Mouse (Mus musculus) cerebellum, postnatal 4 days (tissue): ENCODE measurements around the gene Vash2.
"Not testable (repeated sequence)": the region's sequence is repeated elsewhere in the genome, so short reads cannot be mapped to it uniquely, and the experiment has no call there.

ENCODE experiments used
- DNase-seq, 2 experiments: peaks; one replicate each; pipeline ENCODE4 v3.0.0; 2022; ENCODE audit warnings: low spot score in 2 of 2, mixed read lengths in 1 of 2

Gene Vash2

GRCm38 (mm10) chr1:190979100-190979563, at the start of gene Vash2:
TSS of gene Vash2 (minus strand) at chr1:190979296.
- peak; percentile 71 to 74 for DNase-seq

GRCm38 (mm10) chr1:191026021-191026713, 47.1 kb upstream of the Vash2 start, which contains the start of gene Flvcr1:
TSS of gene Flvcr1 (minus strand) at chr1:191026158.
- peak; percentile 95 to 98 for DNase-seq

GRCm38 (mm10) chr1:191025016-191026012, 46.2 kb upstream of the Vash2 start:
- peak in 1 of 2 experiments; percentile 31 for DNase-seq

DNA sequence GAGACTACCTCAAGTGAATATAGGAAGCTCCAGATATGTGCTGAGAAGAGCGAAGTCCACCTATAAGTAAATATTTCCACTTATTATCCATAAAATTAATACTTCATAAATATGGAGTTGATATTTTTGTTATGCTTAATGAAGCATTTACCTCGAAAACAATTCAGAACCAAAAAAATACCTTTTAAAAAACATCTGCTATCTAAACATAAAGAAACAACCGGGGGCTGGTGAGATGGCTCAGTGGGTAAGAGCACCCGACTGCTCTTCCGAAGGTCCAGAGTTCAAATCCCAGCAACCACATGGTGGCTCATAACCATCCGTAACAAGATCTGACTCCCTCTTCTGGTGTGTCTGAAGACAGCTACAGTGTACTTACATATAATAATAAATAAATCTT, 44.7 kb upstream of the Vash2 start:
- not testable (repeated sequence) for DNase-seq

GRCm38 (mm10) chr1:191023140-191023539, 44.0 kb upstream of the Vash2 start:
- DNase-seq = no peak

DNA sequence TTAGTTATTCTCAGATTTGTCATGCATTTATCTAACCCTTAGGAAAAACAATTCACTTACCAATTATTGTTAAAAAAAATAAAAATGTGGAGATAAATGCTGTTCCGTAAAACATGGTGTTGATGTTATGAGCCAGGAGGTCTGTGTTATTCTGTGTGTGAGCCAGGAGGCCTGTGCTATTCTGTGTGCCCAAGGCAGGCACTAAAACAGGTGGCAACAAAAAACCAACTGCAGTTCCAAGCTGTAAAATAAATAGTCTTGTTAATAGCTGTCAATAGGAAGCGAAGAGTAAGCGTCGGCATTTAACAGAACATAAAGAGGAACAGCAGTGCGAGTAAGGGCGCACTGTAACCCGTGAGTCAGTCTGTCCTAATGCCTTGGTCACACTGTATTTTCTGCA, 41.9 kb upstream of the Vash2 start:
- no peak for DNase-seq

DNA sequence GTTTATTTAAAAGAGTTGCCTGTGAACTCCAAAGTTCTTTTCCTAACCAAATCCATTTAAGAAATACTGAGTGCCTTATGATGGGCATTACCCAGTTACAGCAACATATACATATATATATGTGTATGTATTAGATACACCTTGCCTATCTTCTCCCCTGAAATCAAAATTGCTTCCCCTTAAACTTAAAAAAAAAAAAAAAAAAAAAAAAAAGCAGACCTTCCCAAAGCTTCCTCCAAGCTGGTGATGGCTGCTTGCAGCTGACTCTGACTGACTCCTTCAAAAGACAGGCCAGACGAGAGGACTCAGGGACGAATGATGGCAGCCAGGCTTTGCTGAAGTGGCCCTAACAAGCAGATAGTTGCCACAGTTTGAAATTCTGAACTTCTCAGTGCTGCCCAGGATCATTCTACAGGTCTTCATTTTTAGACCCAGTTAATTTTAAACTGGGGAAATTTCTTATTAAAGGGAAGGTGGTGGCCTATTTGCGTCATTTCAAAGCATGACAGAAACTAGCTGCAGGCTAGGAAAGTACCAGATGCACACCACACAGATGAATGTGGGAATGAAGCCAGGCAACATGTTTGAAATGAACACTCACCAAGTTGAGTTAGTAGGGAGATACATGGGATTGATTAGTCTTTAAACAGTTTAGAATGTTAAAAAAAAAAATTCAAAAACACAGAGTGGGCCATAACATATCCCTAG, 41.3 kb upstream of the Vash2 start:
- no peak for DNase-seq

DNA sequence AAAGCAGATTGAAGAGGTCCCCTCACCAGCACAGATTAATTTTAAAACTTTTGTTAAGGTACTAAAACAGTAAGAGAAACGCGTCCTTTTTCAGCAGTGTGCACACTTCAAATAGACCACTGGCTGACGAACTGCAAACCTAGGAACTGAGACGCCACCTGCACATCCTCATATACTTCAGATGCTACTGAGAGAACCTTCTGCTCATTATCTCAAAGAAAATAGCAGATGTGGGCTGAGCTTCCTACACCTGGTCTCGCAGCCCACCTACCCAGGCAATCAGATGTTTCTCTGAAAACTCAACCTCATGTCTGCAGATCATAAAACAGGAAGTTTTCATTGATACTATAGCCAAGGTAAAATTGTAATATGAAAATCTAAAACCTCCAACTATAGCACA, 40.7 kb upstream of the Vash2 start:
- no peak for DNase-seq

DNA sequence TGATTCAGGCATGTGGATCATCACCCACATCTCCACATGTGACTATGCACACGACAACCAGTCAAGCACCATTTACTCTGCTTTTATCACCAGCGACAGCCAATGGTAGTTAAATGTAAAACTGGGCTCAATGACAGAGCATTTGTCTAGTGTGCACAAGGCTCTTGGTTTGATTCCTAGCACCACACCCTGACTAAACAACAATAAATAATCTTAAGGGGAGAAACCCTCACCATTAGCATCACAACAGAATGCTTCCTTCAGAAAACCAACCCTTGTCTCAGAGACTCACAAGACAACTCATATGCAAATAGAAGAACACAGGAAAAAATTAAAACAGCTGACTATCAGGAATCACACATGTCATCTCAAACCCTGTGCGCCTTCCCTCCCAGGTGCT, 35.2 kb upstream of the Vash2 start:
- DNase-seq = no peak

GRCm38 (mm10) chr1:191008707-191009106, 29.6 kb upstream of the Vash2 start:
- no peak for DNase-seq

DNA sequence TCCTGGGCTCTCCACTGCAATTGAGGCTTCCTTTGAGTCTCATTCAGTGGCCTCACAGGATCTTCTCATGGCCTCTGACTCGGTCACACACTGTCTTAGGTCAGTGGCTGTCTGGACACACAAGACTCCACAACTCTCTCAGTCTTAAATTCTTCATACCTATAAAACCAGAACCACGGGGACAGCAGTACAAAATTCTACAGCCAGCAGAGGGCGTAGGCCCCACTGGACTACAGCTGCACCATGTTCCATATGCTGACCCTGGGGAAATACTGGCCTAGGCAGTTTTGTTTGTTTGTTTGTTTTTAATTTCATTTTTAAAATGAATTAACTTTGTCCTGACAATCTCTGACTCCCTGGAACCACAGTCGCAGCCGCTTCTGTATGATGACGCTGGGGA, 23.1 kb upstream of the Vash2 start:
- DNase-seq = no peak

GRCm38 (mm10) chr1:191000686-191001085, 21.6 kb upstream of the Vash2 start:
- peak in 1 of 2 experiments; percentile 40 for DNase-seq

GRCm38 (mm10) chr1:190998027-190998426, 18.9 kb upstream of the Vash2 start:
- no peak for DNase-seq

GRCm38 (mm10) chr1:190996346-190996877, 17.3 kb upstream of the Vash2 start:
- DNase-seq = no peak

DNA sequence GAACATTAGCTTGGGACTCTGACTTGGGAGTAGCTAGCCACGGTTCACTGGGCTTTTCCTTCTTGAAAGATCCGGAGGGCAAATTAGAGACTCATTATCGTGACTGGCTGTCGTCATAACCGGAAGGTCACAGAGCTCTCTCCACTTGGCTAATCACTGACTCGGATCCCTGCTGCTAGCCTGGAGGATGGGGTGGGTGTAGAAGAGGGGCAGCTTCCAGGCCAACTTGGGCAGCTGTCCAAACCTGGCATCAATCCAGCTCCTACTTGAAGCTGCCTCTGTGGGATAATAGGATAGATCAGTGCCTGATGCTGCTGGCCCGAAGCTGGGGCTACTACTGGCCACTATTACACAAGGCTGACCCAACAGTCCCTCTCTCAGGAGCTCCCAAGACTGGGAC, 16.5 kb upstream of the Vash2 start:
- peak; percentile 56 to 82 for DNase-seq

- DNase-seq = no peak
Measured at GRCm38 (mm10) chr1:190989437-190990082, 10.5 kb upstream of the Vash2 start.

DNA sequence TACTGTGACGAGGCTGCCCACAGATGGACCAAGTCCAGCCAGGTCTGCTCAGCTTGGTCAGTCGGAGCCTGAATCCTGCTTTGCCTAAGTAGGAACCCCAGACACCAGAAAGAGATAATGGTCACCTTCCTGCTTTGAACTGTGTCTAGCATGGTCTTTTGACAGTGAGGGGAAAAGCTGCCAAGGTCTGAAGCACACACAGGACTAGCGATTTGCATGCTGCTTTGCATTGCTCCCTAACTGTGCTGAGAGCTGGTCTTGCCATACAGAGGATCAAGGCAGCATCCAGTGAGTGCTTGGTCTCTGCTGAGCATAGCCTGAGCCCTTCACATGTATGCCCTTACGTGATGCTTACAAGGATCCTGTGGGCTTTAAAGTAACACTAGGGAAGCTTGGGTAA, 2.3 kb upstream of the Vash2 start:
- no peak for DNase-seq

DNA sequence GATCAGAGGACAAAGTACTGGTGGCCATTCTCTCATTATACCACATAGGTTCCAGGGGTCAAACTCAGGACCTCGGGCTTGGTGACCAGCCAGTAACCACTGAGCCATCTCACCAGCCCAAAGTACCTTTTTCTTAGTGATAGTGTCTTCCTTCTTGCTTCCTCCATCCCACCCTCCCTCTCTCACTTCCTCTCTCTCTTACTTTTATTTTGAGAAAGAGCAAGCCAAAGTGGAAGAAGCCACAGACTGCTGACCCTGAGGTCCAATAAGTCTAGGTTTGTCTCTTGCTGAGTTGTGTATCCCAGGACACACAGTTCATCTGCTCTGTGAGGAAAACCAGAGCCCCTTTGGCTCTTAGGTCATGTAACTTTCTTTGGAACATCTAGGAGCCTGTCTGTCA, 1.4 kb upstream of the Vash2 start:
- no peak for DNase-seq

GRCm38 (mm10) chr1:190978511-190979073, 504 bp downstream of the Vash2 start:
- DNase-seq = peak; percentile 25 to 32

GRCm38 (mm10) chr1:190978001-190978400, 1.1 kb downstream of the Vash2 start:
- peak in 1 of 2 experiments; percentile 70 for DNase-seq
